Mouse (Mus musculus): ENCODE data around the gene Senp8. TPM values are rescaled to one million over a fixed set of nuclear protein-coding genes. Genes with fewer than 3 reads are reported as not detected.
A peak's percentile ranks its signal among the peaks of the same experiment; 100 is the strongest.
"Not testable (repeated sequence)": the region's sequence is repeated elsewhere in the genome, so short reads cannot be mapped to it uniquely, and the experiment has no call there.

The Senp8 gene
- total RNA-seq (2021): 1 to 10 TPM; 5.1 to 7.5 TPM
- long read RNA-seq, experiment 1, partial matches to known transcripts: 0 of 2 reads
- long read RNA-seq, experiment 1, other reads (novel, unspliced or antisense): 1 of 2 reads
- long read RNA-seq, experiment 2, partial matches to known transcripts: 0 of 3 reads
- long read RNA-seq, experiment 2, other reads (novel, unspliced or antisense): 2 of 3 reads

- peak; percentile 99 for DNase-seq (ENCODE audit: low spot score in 2 of 2)
Observed at GRCm38 (mm10) chr9:59750267-59751065, at the start of gene Senp8, which contains the start of gene Myo9a. Gene Senp8, minus strand, starts transcription at chr9:59750710. Gene Myo9a, plus strand, starts transcription at chr9:59750896.

GRCm38 (mm10) chr9:59766966-59767461 is 16.5 kb upstream of the Senp8 start:
- DNase-seq (ENCODE audit: low spot score in 2 of 2): not testable (repeated sequence)

GRCm38 (mm10) chr9:59760515-59760914 is 10.0 kb upstream of the Senp8 start:
- DNase-seq (ENCODE audit: low spot score in 2 of 2): no peak

GRCm38 (mm10) chr9:59757016-59757415 is 6.5 kb upstream of the Senp8 start:
- DNase-seq (ENCODE audit: low spot score in 2 of 2): not testable (repeated sequence)

GRCm38 (mm10) chr9:59755199-59755598 is 4.7 kb upstream of the Senp8 start:
- no peak for DNase-seq (ENCODE audit: low spot score in 2 of 2)

- DNase-seq (ENCODE audit: low spot score in 2 of 2): no peak
Observed at GRCm38 (mm10) chr9:59751966-59752365, 1.5 kb upstream of the Senp8 start.

- DNase-seq (ENCODE audit: low spot score in 2 of 2): peak; percentile 78 to 83
Observed at GRCm38 (mm10) chr9:59751066-59751581, 614 bp upstream of the Senp8 start.

GRCm38 (mm10) chr9:59749581-59750265 is 787 bp downstream of the Senp8 start:
- no peak for DNase-seq (ENCODE audit: low spot score in 2 of 2)

- no peak for DNase-seq (ENCODE audit: low spot score in 2 of 2)
Observed at GRCm38 (mm10) chr9:59748969-59749368, 1.5 kb downstream of the Senp8 start.

- DNase-seq (ENCODE audit: low spot score in 2 of 2): no peak
Observed at GRCm38 (mm10) chr9:59748387-59748786, 2.1 kb downstream of the Senp8 start.

GRCm38 (mm10) chr9:59743903-59744302 is 6.6 kb downstream of the Senp8 start:
- no peak for DNase-seq (ENCODE audit: low spot score in 2 of 2)

- no peak for DNase-seq (ENCODE audit: low spot score in 2 of 2)
Observed at GRCm38 (mm10) chr9:59740593-59740992, 9.9 kb downstream of the Senp8 start.

GRCm38 (mm10) chr9:59735394-59735793 is 15.1 kb downstream of the Senp8 start:
- DNase-seq (ENCODE audit: low spot score in 2 of 2): no peak

GRCm38 (mm10) chr9:59733075-59733474 is 17.4 kb downstream of the Senp8 start:
- no peak for DNase-seq (ENCODE audit: low spot score in 2 of 2)

GRCm38 (mm10) chr9:59731136-59731535 is 19.4 kb downstream of the Senp8 start:
- DNase-seq (ENCODE audit: low spot score in 2 of 2): no peak

GRCm38 (mm10) chr9:59727569-59728286 is 22.8 kb downstream of the Senp8 start:
- DNase-seq (ENCODE audit: low spot score in 2 of 2): no peak

GRCm38 (mm10) chr9:59725515-59725914 is 25.0 kb downstream of the Senp8 start:
- no peak for DNase-seq (ENCODE audit: low spot score in 2 of 2)

- DNase-seq (ENCODE audit: low spot score in 2 of 2): no peak
Observed at GRCm38 (mm10) chr9:59723791-59724442, 26.6 kb downstream of the Senp8 start.

- peak in 1 of 2 experiments; percentile 42 for DNase-seq (ENCODE audit: low spot score in 2 of 2)
Observed at GRCm38 (mm10) chr9:59723096-59723657, 27.3 kb downstream of the Senp8 start.

- no peak for DNase-seq (ENCODE audit: low spot score in 2 of 2)
Observed at GRCm38 (mm10) chr9:59721144-59721543, 29.4 kb downstream of the Senp8 start.
